Mouse (Mus musculus): ENCODE measurements around the gene Syt9. TPM values are rescaled to one million over a fixed set of nuclear protein-coding genes. Genes with fewer than 3 reads are reported as not detected.
"Not testable (repeated sequence)": the region's sequence is repeated elsewhere in the genome, so short reads cannot be mapped to it uniquely, and the experiment has no call there.

Gene Syt9
- polyA plus RNA-seq, 1 experiment from 2014 or later, result 0.18 TPM

- Histone ChIP-seq H3K27me3 (replicated peaks; ENCODE audit: insufficient read depth, low read length) (no peaks in the 10 kb centered on the region), H3K4me1 (ENCODE audit: insufficient read depth, low read depth, low read length) (no peaks in the 10 kb centered on the region), H3K4me3 (ENCODE audit: low read depth, low read length) (no peak overlapping the region), H3K36me3 (ENCODE audit: insufficient read depth, low read length) (no peaks in the 10 kb centered on the region), H3K4me2 (replicated peaks; ENCODE audit: low read depth, low read length) (no peak overlapping the region), H3K9me3 (ENCODE audit: low read length) (no peaks in the 10 kb centered on the region), H3K9ac (replicated peaks; ENCODE audit: low read depth) (no peak overlapping the region), H3K27ac (ENCODE audit: low read length) (no peak overlapping the region)
- 45% methylated on average over 7 of the region's 7 CpGs for WGBS
- TF ChIP-seq EP300 (IDR thresholded peaks at IDR 0.05), result no peak
- TF ChIP-seq CTCF (IDR thresholded peaks at IDR 0.05), result no peak
- ATAC-seq, result no peak
- DNase-seq (ENCODE audit: low spot score), result no peak
Measured at GRCm38 (mm10) chr7:107478979-107479965, 108.7 kb downstream of the Syt9 start.

GRCm38 (mm10) chr7:107485709-107486108, 115.2 kb downstream of the Syt9 start:
- not testable (repeated sequence) for H3K4me2 ChIP-seq (replicated peaks; ENCODE audit: low read depth, low read length); H3K27me3 ChIP-seq (replicated peaks; ENCODE audit: insufficient read depth, low read length); H3K4me1 ChIP-seq (ENCODE audit: insufficient read depth, low read depth, low read length); H3K4me3 ChIP-seq (ENCODE audit: low read depth, low read length); H3K27ac ChIP-seq (ENCODE audit: low read length); H3K36me3 ChIP-seq (ENCODE audit: insufficient read depth, low read length); DNase-seq (ENCODE audit: low spot score); ATAC-seq; H3K9ac ChIP-seq (replicated peaks; ENCODE audit: low read depth); H3K9me3 ChIP-seq (ENCODE audit: low read length)
- WGBS, result 92% methylated on average over 2 of the region's 2 CpGs

- Histone ChIP-seq H3K4me2 (replicated peaks; ENCODE audit: low read depth, low read length) (no peak overlapping the region), H3K27me3 (replicated peaks; ENCODE audit: insufficient read depth, low read length) (no peaks in the 10 kb centered on the region), H3K4me1 (ENCODE audit: insufficient read depth, low read depth, low read length) (no peaks in the 10 kb centered on the region), H3K9me3 (ENCODE audit: low read length) (no peaks in the 10 kb centered on the region), H3K9ac (replicated peaks; ENCODE audit: low read depth) (no peak overlapping the region), H3K27ac (ENCODE audit: low read length) (no peak overlapping the region), H3K36me3 (ENCODE audit: insufficient read depth, low read length) (no peaks in the 10 kb centered on the region), H3K4me3 (ENCODE audit: low read depth, low read length) (no peak overlapping the region)
- DNase-seq (ENCODE audit: low spot score) (no peak), ATAC-seq (no peak)
- TF ChIP-seq EP300 (IDR thresholded peaks at IDR 0.05), result no peak
- no peak for TF ChIP-seq CTCF (IDR thresholded peaks at IDR 0.05)
Measured at GRCm38 (mm10) chr7:107495428-107495827, 124.9 kb downstream of the Syt9 start.

GRCm38 (mm10) chr7:107496923-107497322, 126.4 kb downstream of the Syt9 start:
- ATAC-seq, result no peak
- Histone ChIP-seq H3K9ac (replicated peaks; ENCODE audit: low read depth) (no peak overlapping the region), H3K4me1 (ENCODE audit: insufficient read depth, low read depth, low read length) (no peaks in the 10 kb centered on the region), H3K27ac (ENCODE audit: low read length) (no peak overlapping the region), H3K4me3 (ENCODE audit: low read depth, low read length) (no peak overlapping the region), H3K4me2 (replicated peaks; ENCODE audit: low read depth, low read length) (no peak overlapping the region), H3K36me3 (ENCODE audit: insufficient read depth, low read length) (no peaks in the 10 kb centered on the region), H3K9me3 (ENCODE audit: low read length) (no peaks in the 10 kb centered on the region), H3K27me3 (replicated peaks; ENCODE audit: insufficient read depth, low read length) (no peaks in the 10 kb centered on the region)
- 69% methylated on average over 7 of the region's 7 CpGs for WGBS
- TF ChIP-seq CTCF (IDR thresholded peaks at IDR 0.05) (no peak), EP300 (IDR thresholded peaks at IDR 0.05) (no peak)
- no peak for DNase-seq (ENCODE audit: low spot score)

- 68% methylated on average over 7 of the region's 7 CpGs for WGBS
- H3K36me3 ChIP-seq (ENCODE audit: insufficient read depth, low read length), result no peaks in the 10 kb centered on the region
- H3K27me3 ChIP-seq (replicated peaks; ENCODE audit: insufficient read depth, low read length), result no peaks in the 10 kb centered on the region
- H3K9ac ChIP-seq (replicated peaks; ENCODE audit: low read depth), result no peak overlapping the region
- no peak overlapping the region for H3K4me3 ChIP-seq (ENCODE audit: low read depth, low read length)
- ATAC-seq (no peak), DNase-seq (ENCODE audit: low spot score) (no peak)
- H3K4me2 ChIP-seq (replicated peaks; ENCODE audit: low read depth, low read length), result no peak overlapping the region
- no peaks in the 10 kb centered on the region for H3K9me3 ChIP-seq (ENCODE audit: low read length)
- TF ChIP-seq CTCF (IDR thresholded peaks at IDR 0.05) (no peak), EP300 (IDR thresholded peaks at IDR 0.05) (no peak)
- no peaks in the 10 kb centered on the region for H3K4me1 ChIP-seq (ENCODE audit: insufficient read depth, low read depth, low read length)
- H3K27ac ChIP-seq (ENCODE audit: low read length), result no peak overlapping the region
Measured at GRCm38 (mm10) chr7:107500641-107501040, 130.1 kb downstream of the Syt9 start.

- 46% methylated on average over 5 of the region's 5 CpGs for WGBS
- no peaks in the 10 kb centered on the region for H3K4me1 ChIP-seq (ENCODE audit: insufficient read depth, low read depth, low read length)
- ATAC-seq, result no peak
- no peak overlapping the region for H3K4me2 ChIP-seq (replicated peaks; ENCODE audit: low read depth, low read length)
- no peak for TF ChIP-seq CTCF (IDR thresholded peaks at IDR 0.05)
- TF ChIP-seq EP300 (IDR thresholded peaks at IDR 0.05), result no peak
- no peaks in the 10 kb centered on the region for H3K36me3 ChIP-seq (ENCODE audit: insufficient read depth, low read length)
- H3K4me3 ChIP-seq (ENCODE audit: low read depth, low read length), result no peak overlapping the region
- no peak for DNase-seq (ENCODE audit: low spot score)
- H3K27me3 ChIP-seq (replicated peaks; ENCODE audit: insufficient read depth, low read length), result no peaks in the 10 kb centered on the region
- no peaks in the 10 kb centered on the region for H3K9me3 ChIP-seq (ENCODE audit: low read length)
- no peak overlapping the region for H3K27ac ChIP-seq (ENCODE audit: low read length)
- no peak overlapping the region for H3K9ac ChIP-seq (replicated peaks; ENCODE audit: low read depth)
Measured at GRCm38 (mm10) chr7:107504761-107505712, 134.5 kb downstream of the Syt9 start.

All from lung, postnatal 0 days (tissue).